Mouse (Mus musculus) thymus, postnatal 0 days (tissue): Measurements from ENCODE around the gene Lrpprc. TPM values are rescaled to one million over a fixed set of nuclear protein-coding genes. Genes with fewer than 3 reads are reported as not detected.

ENCODE experiments used
- DNase-seq: peaks from one replicate; pipeline ENCODE4 v3.0.0-alpha.2; 2015; ENCODE audit warnings: low spot score
- polyA plus RNA-seq: library from polyadenylated mRNA; unstranded; fragments of >200 nt; fragmentation: Nextera tagmentation; extraction: Ambion mirVana; gene quantifications from 2 replicates; pipeline ENCODE4 v1.2.1, GENCODE M21; 2015

Lrpprc gene
- polyA plus RNA-seq, 1 experiment from 2014 or later, result 24.1 TPM

GRCm38 (mm10) chr17:84672376-84673369, 117.9 kb downstream of the Lrpprc start:
- no peak for DNase-seq

DNA sequence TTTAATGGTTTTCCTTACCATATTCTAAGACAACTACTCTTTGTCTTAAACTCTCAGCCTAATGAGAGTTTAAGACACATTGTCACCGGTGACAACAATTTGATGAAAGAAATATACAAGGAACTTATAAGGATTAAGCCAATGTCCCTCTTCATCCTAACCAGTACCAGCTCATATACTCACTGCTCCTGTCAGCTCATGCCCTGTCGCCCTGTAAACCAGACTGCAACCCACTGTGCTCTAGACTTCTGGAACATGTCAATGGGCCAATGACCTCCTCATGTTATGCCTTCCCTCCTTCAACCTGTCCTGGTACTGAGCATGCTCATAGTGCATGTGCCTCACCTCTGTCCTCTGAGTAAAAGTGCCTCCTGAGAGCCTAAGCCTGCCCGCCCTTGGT, 122.7 kb downstream of the Lrpprc start:
- DNase-seq, result no peak

GRCm38 (mm10) chr17:84665691-84666090, 124.9 kb downstream of the Lrpprc start:
- DNase-seq, result no peak

DNA sequence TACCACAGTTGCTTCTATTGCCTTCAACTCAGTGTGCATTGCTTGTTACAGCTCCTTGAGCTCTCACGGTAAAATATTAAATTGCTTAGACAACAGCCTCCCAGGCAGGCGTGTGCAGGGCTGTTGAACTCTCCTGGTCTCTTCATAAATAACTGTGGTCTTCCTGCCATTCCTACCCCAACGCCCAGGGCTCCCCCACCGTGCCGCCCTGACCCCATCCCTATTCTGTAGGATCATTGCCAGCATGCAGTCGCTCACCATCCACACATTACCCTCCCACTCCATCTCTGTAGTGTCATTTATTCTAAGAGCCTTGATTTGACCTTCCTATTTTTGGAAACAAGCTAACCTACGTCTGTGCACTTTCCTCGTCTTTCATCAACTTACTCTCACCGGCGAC, 125.5 kb downstream of the Lrpprc start:
- no peak for DNase-seq

DNA sequence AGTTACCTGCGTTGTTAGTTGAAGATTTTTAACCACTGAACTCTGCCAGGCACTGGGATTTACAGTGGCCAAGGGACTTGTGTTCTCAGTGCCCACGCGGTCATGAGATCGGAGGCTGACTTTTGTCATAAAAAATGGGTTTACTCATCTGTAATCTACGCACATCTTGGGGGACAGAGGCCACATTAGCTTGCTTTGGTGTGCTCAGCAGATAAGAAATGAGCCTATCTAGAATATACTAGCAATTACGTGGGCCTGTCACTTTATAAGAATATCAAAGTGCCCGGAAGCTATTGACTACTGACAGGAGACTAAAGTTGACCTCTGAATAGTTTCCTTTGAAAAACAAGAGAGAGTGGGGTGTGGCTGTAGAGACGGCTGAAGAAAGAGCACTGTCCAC, 131.6 kb downstream of the Lrpprc start:
- DNase-seq, result no peak

GRCm38 (mm10) chr17:84658195-84658594, 132.4 kb downstream of the Lrpprc start:
- no peak for DNase-seq

DNA sequence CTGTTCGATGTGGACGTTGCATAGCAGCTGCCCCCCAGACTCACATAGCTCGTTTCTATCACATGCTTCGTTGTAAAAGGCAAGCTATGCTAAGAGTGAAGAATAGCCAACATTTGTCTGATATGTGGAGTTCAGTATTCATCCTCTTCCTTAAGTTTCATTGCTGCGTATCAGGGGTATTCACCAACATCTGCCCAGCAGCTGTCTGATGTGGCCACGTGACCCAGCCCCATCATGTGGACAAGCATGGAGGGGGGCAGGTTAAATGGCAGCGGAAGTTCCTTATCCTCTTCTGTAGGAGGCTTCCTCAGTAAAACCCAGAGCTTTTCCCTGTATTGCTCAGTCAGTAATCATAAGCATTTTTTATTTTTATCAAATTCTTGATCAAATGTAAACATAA, 132.8 kb downstream of the Lrpprc start:
- DNase-seq, result no peak

GRCm38 (mm10) chr17:84657422-84657732, 133.2 kb downstream of the Lrpprc start:
- no peak for DNase-seq

DNA sequence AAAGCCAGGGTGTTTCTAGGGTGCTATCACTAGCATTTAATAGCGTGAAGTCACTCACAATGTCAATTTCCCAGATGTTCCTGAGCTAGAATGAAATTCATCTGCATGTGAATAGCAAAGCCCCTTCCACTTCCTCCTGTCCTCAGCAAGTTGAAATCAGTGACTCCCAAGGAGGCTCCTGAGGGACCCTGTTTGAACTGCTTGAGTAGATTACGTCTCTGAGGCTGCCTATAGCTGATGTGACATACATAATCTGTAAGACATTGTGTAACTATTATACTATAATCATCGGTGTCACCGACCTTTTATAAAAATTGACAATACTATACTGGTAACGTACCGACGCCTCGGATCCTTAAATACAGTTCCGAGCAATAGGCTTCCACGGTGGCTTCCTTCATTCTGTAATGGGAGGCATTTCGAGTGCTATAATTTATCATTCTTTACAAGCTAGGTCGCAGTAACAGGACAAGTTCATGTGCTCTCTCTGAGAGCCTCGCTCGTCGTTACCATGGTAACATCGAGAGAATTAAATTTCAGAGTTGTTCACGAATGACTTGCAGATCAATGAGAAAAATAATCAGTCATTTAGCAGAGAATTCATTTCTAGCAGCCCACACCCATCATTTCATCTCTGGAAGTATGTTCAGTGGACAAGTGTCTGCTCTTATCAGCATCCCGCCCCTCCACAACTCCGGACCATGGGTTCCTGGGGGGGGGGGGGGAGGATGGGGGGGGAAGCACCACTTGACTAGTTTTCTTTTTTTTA, 133.8 kb downstream of the Lrpprc start:
- DNase-seq, result no peak

GRCm38 (mm10) chr17:84656205-84656604, 134.4 kb downstream of the Lrpprc start:
- DNase-seq, result no peak

Other genes with a start within 250 kb of the Lrpprc start
- 9.3 and 9.9 TPM in 2 replicates for gene Dync2li1, start 164.3 kb downstream of the Lrpprc start, polyA plus RNA-seq
- gene Abcg8, start 114.5 kb downstream of the Lrpprc start, polyA plus RNA-seq, result 0.05 and 0.07 TPM in 2 replicates
- gene Abcg5, start 107.8 kb downstream of the Lrpprc start, polyA plus RNA-seq, result 0.10 and 0.20 TPM in 2 replicates
- 61.0 and 72.9 TPM in 2 replicates for gene Ppm1b, start 166.0 kb upstream of the Lrpprc start, polyA plus RNA-seq
- gene Slc3a1, start 237.6 kb upstream of the Lrpprc start, polyA plus RNA-seq, result 0.13 and 0.17 TPM in 2 replicates